Mouse (Mus musculus): ENCODE measurements around the gene 4930480E11Rik. TPM values are rescaled to one million over a fixed set of nuclear protein-coding genes. Genes with fewer than 3 reads are reported as not detected.
"Not testable (repeated sequence)": the region's sequence is repeated elsewhere in the genome, so short reads cannot be mapped to it uniquely, and the experiment has no call there.

The 4930480E11Rik gene
- polyA plus RNA-seq (2015; fragmentation: Nextera tagmentation; extraction: Ambion mirVana): not detected in 2 replicates

DNA sequence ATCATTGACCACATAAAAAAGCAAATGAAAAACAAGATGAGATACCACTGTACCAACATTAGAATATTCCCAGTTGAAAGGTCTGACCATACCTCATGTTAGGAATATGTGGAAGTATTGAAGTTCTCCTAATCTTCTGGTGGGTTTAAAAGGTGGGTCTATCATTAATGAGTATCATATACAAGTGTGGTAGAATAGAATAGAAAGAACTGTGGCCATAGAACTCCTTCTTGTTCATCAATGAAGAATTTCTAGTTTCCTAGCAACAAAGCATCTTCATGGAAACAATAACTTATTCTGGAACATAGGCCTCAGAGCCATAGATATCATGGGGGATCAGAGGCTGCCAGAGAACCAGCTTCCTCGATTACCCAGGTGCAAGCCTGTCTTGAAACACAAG lies at the start of gene 4930480E11Rik:
Gene 4930480E11Rik, plus strand, starts transcription at position 301 of the 400 bp plus-strand sequence.
- Histone ChIP-seq H3K9ac (no peak within 1 kb of the TSS), H3K36me3 (ENCODE audit: poor library complexity, severe bottlenecking) (no peaks in the 10 kb centered on the region), H3K4me3 (no peak within 1 kb of the TSS), H3K27ac (no peak within 1 kb of the TSS), H3K4me1 (no peaks in the 10 kb centered on the region), H3K27me3 (no peaks in the 10 kb centered on the region), H3K9me3 (replicated peaks) (no peaks in the 10 kb centered on the region), H3K4me2 (no peak within 1 kb of the TSS)
- 43% methylated on average over 1 of the region's 1 CpGs for WGBS
- no peak for ATAC-seq

DNA sequence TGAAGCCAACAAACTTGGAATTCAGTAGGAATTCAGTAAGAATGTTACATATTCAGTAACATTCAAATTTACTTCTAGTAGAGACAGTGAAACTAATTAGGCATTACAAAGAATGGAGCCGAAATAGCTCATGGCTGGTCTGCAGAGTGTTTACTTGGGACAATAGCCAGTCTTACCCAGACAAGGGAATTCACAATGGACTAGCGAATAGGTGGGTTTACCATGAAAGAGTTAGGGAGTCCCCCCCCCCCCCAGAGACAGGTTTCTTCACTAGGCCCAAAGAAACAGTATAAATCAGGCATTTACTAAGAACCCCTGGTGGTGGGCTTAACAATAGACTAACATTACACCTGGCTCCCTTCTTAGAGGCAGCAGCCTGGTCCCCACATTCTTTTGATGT lies 33.9 kb downstream of the 4930480E11Rik start:
- H3K27me3 ChIP-seq; H3K9me3 ChIP-seq (replicated peaks); ATAC-seq; H3K27ac ChIP-seq; H3K4me2 ChIP-seq; H3K4me1 ChIP-seq; H3K9ac ChIP-seq; H3K4me3 ChIP-seq; H3K36me3 ChIP-seq (ENCODE audit: poor library complexity, severe bottlenecking): not testable (repeated sequence)
- 77% methylated on average over 2 of the region's 2 CpGs for WGBS

Other genes starting within 250 kb of the 4930480E11Rik start
- gene Gm5938, start 244.2 kb upstream of the 4930480E11Rik start, polyA plus RNA-seq (2015; fragmentation: Nextera tagmentation; extraction: Ambion mirVana): not detected in 2 replicates
- not detected in 2 replicates for gene Obp1b, start 182.9 kb upstream of the 4930480E11Rik start, polyA plus RNA-seq (2015; fragmentation: Nextera tagmentation; extraction: Ambion mirVana)
- not detected in 2 replicates for gene Gm14743, start 123.7 kb upstream of the 4930480E11Rik start, polyA plus RNA-seq (2015; fragmentation: Nextera tagmentation; extraction: Ambion mirVana)
- 5.3 and 5.6 TPM in 2 replicates for gene Prrg1, start 214.3 kb downstream of the 4930480E11Rik start, polyA plus RNA-seq (2015; fragmentation: Nextera tagmentation; extraction: Ambion mirVana)